Mouse (Mus musculus): ENCODE results near the gene Gm595. TPM values are rescaled to one million over a fixed set of nuclear protein-coding genes. Genes with fewer than 3 reads are reported as not detected.
A peak's percentile ranks its signal among the peaks of the same experiment; 100 is the strongest.

Gm595 gene
- not detected in 2 replicates for polyA plus RNA-seq (2015; fragmentation: Nextera tagmentation; extraction: Ambion mirVana)

DNA sequence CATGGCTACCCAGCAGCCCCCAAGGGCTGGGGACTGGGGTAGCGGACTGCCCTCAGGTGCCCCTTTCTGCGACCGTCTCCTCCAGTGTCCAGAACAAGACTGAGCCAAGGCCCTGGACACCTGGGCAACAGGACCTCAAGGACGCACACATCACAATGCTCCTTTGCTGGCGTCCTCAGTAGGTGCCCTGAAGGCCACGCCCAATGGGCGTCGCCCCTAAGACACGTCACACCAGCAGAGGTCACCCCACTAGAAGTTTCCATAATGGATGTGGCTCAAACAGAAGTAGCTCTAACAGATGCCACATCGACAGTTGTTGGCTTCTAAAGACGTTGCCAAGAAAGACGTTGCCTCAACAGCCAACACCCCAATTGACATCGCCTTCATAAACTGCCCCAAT lies at the start of gene Gm595:
Gene Gm595 (minus strand): TSS at position 101 of the 400 bp plus-strand sequence.
- no peaks in the 10 kb centered on the region for H3K9me3 ChIP-seq (ENCODE audit: control insufficient read depth)
- no peak for ATAC-seq
- H3K9ac ChIP-seq (ENCODE audit: low read depth, low read length) = no peak within 1 kb of the TSS
- no peaks in the 10 kb centered on the region for H3K4me1 ChIP-seq (replicated peaks; ENCODE audit: control insufficient read depth, insufficient read depth, low read length)
- H3K4me2 ChIP-seq (replicated peaks; ENCODE audit: low read depth) = no peak within 1 kb of the TSS
- H3K27ac ChIP-seq (ENCODE audit: low read depth, low read length) = no peak within 1 kb of the TSS
- no peak for TF ChIP-seq CTCF (IDR thresholded peaks at IDR 0.05; ENCODE audit: low read depth)
- H3K27me3 ChIP-seq (replicated peaks; ENCODE audit: control insufficient read depth, insufficient read depth, low read length) = no peaks in the 10 kb centered on the region
- H3K36me3 ChIP-seq (ENCODE audit: control insufficient read depth, insufficient read depth) = no peaks in the 10 kb centered on the region
- no peak within 1 kb of the TSS for H3K4me3 ChIP-seq (ENCODE audit: low read depth, low read length)
- 86% methylated on average over 13 of the region's 13 CpGs for WGBS

DNA sequence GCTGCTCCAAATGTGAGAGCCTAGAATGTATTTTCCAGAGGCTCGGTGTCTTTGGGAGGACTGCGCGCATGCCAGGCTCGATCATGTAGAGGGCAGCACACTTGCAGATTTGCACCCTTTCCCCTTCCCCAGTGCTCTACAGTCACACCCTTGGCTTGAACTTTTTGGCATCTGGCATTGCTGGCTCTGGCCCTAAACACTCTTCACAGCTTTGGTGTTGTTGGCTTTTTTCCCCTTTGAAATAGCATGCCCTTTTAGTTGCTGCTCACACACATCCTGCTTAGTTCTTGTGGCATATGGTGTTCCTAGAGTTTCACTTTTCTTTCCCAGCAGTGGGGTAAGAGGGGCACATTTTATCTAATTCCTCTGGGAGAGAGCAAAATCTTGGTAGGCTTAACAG lies 30.9 kb upstream of the Gm595 start:
- no peak overlapping the region for H3K9ac ChIP-seq (ENCODE audit: low read depth, low read length)

DNA sequence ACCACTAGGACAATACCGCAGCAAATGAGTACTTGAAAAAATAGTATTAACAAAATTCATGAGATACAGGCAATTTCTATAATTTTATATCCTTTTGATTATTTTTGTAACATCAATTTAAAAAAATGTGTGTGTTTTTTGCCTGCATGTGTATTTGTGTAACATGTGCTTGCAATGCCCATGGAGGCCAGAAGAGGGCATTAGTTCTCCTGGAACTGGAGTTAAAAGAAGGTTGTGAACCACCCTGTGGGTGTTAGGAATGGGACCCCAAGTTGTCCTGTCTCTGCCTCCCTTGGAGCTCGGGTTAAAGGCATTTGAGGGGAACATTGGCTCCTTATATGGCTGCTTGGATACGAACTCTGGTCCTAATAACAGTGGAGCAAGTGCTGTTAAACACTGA lies 26.2 kb upstream of the Gm595 start:
- no peaks in the 10 kb centered on the region for H3K27me3 ChIP-seq (replicated peaks; ENCODE audit: control insufficient read depth, insufficient read depth, low read length)
- no peak overlapping the region for H3K9ac ChIP-seq (ENCODE audit: low read depth, low read length)
- 77% methylated on average over 3 of the region's 3 CpGs for whole genome bisulfite sequencing
- no peaks in the 10 kb centered on the region for H3K36me3 ChIP-seq (ENCODE audit: control insufficient read depth, insufficient read depth)
- H3K4me2 ChIP-seq (replicated peaks; ENCODE audit: low read depth) = no peak overlapping the region
- no peak overlapping the region for H3K27ac ChIP-seq (ENCODE audit: low read depth, low read length)
- no peak for ATAC-seq
- H3K4me3 ChIP-seq (ENCODE audit: low read depth, low read length) = no peak overlapping the region
- no peaks in the 10 kb centered on the region for H3K9me3 ChIP-seq (ENCODE audit: control insufficient read depth)
- no peaks in the 10 kb centered on the region for H3K4me1 ChIP-seq (replicated peaks; ENCODE audit: control insufficient read depth, insufficient read depth, low read length)
- TF ChIP-seq CTCF (IDR thresholded peaks at IDR 0.05; ENCODE audit: low read depth) = peak; percentile 41

More for the DNA sequence above, 30.9 kb upstream of the Gm595 start:
- Histone ChIP-seq H3K4me2 (replicated peaks; ENCODE audit: low read depth) (no peak overlapping the region), H3K27ac (ENCODE audit: low read depth, low read length) (no peak overlapping the region), H3K36me3 (ENCODE audit: control insufficient read depth, insufficient read depth) (no peaks in the 10 kb centered on the region), H3K9me3 (ENCODE audit: control insufficient read depth) (no peaks in the 10 kb centered on the region), H3K4me3 (ENCODE audit: low read depth, low read length) (no peak overlapping the region), H3K27me3 (replicated peaks; ENCODE audit: control insufficient read depth, insufficient read depth, low read length) (no peaks in the 10 kb centered on the region), H3K4me1 (replicated peaks; ENCODE audit: control insufficient read depth, insufficient read depth, low read length) (no peaks in the 10 kb centered on the region)
- no peak for ATAC-seq
- no peak for TF ChIP-seq CTCF (IDR thresholded peaks at IDR 0.05; ENCODE audit: low read depth)
- WGBS = 90% methylated on average over 4 of the region's 4 CpGs

DNA sequence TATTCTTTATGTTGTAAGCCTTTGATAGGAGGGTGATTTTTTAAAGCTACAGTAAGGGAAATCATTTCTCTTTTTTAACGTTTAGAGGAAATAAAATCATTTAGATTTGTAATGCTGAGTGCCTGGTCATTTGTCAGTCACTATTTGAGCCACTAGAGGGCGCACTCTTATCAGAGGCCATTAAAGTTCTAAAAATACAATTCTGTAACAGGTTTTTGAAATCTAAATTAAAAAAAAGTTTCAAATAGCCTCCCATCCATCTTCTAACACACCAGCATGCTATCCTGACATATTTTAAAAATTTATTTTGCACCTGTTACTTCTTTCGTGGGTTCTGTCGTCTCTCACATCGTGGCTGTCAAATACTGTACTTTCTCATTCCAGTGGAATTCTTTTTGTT lies 22.0 kb upstream of the Gm595 start:
- no peaks in the 10 kb centered on the region for H3K36me3 ChIP-seq (ENCODE audit: control insufficient read depth, insufficient read depth)
- no peak for ATAC-seq
- no peak overlapping the region for H3K4me3 ChIP-seq (ENCODE audit: low read depth, low read length)
- H3K27ac ChIP-seq (ENCODE audit: low read depth, low read length) = no peak overlapping the region
- no peak overlapping the region for H3K9ac ChIP-seq (ENCODE audit: low read depth, low read length)
- TF ChIP-seq CTCF (IDR thresholded peaks at IDR 0.05; ENCODE audit: low read depth) = peak; percentile 64
- no peaks in the 10 kb centered on the region for H3K9me3 ChIP-seq (ENCODE audit: control insufficient read depth)
- H3K4me1 ChIP-seq (replicated peaks; ENCODE audit: control insufficient read depth, insufficient read depth, low read length) = no peaks in the 10 kb centered on the region
- no peaks in the 10 kb centered on the region for H3K27me3 ChIP-seq (replicated peaks; ENCODE audit: control insufficient read depth, insufficient read depth, low read length)
- no peak overlapping the region for H3K4me2 ChIP-seq (replicated peaks; ENCODE audit: low read depth)
- WGBS = 49% methylated on average over 5 of the region's 5 CpGs

DNA sequence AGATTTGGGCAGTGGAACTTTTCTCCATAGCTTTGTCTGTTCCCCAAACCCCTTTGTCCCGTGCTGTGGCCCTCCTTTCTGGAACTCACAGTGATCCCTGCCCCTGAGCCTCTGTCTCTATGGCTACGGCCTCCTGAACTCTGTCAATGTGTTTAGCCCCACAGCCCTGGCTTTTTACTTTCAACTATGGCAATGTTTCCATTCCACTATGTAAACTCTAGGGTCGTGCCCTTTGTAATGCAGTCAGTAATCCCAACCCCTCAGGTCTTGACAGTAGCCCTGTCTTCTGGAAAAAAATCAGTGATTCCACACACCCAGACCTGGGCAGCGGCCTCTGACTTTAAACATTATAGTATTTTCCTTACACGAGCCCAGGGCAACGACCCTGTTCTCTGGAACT lies 19.3 kb upstream of the Gm595 start:
- 44% methylated on average over 6 of the region's 6 CpGs for WGBS
- Histone ChIP-seq H3K4me2 (replicated peaks; ENCODE audit: low read depth) (no peak overlapping the region), H3K9ac (ENCODE audit: low read depth, low read length) (no peak overlapping the region), H3K27me3 (replicated peaks; ENCODE audit: control insufficient read depth, insufficient read depth, low read length) (no peaks in the 10 kb centered on the region), H3K4me1 (replicated peaks; ENCODE audit: control insufficient read depth, insufficient read depth, low read length) (no peaks in the 10 kb centered on the region), H3K36me3 (ENCODE audit: control insufficient read depth, insufficient read depth) (no peaks in the 10 kb centered on the region), H3K9me3 (ENCODE audit: control insufficient read depth) (no peaks in the 10 kb centered on the region), H3K4me3 (ENCODE audit: low read depth, low read length) (no peak overlapping the region), H3K27ac (ENCODE audit: low read depth, low read length) (no peak overlapping the region)
- TF ChIP-seq CTCF (IDR thresholded peaks at IDR 0.05; ENCODE audit: low read depth) = no peak
- no peak for ATAC-seq

DNA sequence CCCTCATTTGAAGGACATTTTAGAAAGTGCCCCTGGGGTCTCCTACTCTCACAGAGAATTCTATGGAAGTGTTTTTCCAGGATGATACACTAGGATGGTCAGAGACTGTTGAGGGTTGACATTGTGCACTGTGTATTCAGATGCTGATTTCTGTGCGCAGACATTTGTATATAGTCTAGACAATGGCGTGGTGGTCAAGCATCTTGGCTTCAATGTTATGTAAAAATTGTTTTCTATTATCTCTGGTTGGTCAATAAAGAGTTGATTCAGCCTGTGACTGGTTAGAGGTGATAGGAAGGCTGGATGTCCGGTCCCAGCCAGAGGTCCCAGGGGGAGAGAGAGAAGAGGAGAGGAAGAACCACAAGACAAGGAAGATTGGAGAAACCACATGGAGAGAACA lies 16.4 kb upstream of the Gm595 start:
- H3K27me3 ChIP-seq (replicated peaks; ENCODE audit: control insufficient read depth, insufficient read depth, low read length) = no peaks in the 10 kb centered on the region
- 78% methylated on average over 3 of the region's 3 CpGs for WGBS

DNA sequence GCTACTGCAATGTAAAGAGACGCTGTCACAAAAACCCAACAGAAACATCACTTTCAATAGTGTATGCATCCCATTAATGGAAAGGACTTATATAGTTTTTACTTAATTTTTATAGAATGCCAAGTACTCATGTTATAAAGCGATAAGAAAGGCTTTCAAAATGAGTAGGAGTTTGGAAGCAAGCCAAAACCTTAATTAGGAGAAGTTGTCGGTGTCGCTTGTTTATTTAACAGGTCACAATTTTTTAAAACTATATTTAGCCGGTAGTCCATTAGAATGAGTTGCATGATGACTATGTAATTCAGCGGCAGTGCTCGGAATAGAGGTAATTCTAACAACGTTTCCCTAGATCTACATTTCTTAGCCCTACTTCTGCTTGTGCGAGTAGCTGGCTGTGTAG lies 12.7 kb upstream of the Gm595 start:
- H3K9ac ChIP-seq (ENCODE audit: low read depth, low read length) = no peak overlapping the region
- no peaks in the 10 kb centered on the region for H3K36me3 ChIP-seq (ENCODE audit: control insufficient read depth, insufficient read depth)
- TF ChIP-seq CTCF (IDR thresholded peaks at IDR 0.05; ENCODE audit: low read depth) = no peak
- no peaks in the 10 kb centered on the region for H3K4me1 ChIP-seq (replicated peaks; ENCODE audit: control insufficient read depth, insufficient read depth, low read length)
- 85% methylated on average over 9 of the region's 9 CpGs for WGBS
- H3K9me3 ChIP-seq (ENCODE audit: control insufficient read depth) = no peaks in the 10 kb centered on the region
- no peak overlapping the region for H3K4me3 ChIP-seq (ENCODE audit: low read depth, low read length)
- no peak for ATAC-seq
- no peaks in the 10 kb centered on the region for H3K27me3 ChIP-seq (replicated peaks; ENCODE audit: control insufficient read depth, insufficient read depth, low read length)
- H3K4me2 ChIP-seq (replicated peaks; ENCODE audit: low read depth) = no peak overlapping the region
- H3K27ac ChIP-seq (ENCODE audit: low read depth, low read length) = no peak overlapping the region

More for the DNA sequence above, 16.4 kb upstream of the Gm595 start:
- Histone ChIP-seq H3K36me3 (ENCODE audit: control insufficient read depth, insufficient read depth) (no peaks in the 10 kb centered on the region), H3K9me3 (ENCODE audit: control insufficient read depth) (no peaks in the 10 kb centered on the region), H3K4me1 (replicated peaks; ENCODE audit: control insufficient read depth, insufficient read depth, low read length) (no peaks in the 10 kb centered on the region), H3K9ac (ENCODE audit: low read depth, low read length) (no peak overlapping the region), H3K27ac (ENCODE audit: low read depth, low read length) (no peak overlapping the region), H3K4me2 (replicated peaks; ENCODE audit: low read depth) (no peak overlapping the region), H3K4me3 (ENCODE audit: low read depth, low read length) (no peak overlapping the region)
- no peak for TF ChIP-seq CTCF (IDR thresholded peaks at IDR 0.05; ENCODE audit: low read depth)
- ATAC-seq = no peak

Data from intestine, postnatal 0 days (tissue).